Mouse (Mus musculus) neural tube, embryonic 12.5 days (tissue): ENCODE measurements around the gene Prl7a1. TPM values are rescaled to one million over a fixed set of nuclear protein-coding genes. Genes with fewer than 3 reads are reported as not detected.

Experiments used
- ATAC-seq: fragments of 200-750 bp; cut with Nextera tagmentation; 2 replicates; pipeline ENCODE4 v1.8.0; 2017; ENCODE audit warnings: low read depth, mild to moderate bottlenecking, moderate TSS enrichment, moderate library complexity; ENCODE audit not compliant: low FRiP score
- H3K27ac ChIP-seq: fragments of 300-500 bp; sonication (generic); 2 replicates; pipeline ENCODE4 v1.5.1; 2016
- H3K27me3 ChIP-seq: fragments of 300-500 bp; sonication (generic); replicated peaks from 2 replicates; pipeline ENCODE4 v1.6.1; 2016; ENCODE audit warnings: mild to moderate bottlenecking
- H3K36me3 ChIP-seq: fragments of 300-500 bp; sonication (generic); 2 replicates; pipeline ENCODE4 v1.6.1; 2016; ENCODE audit warnings: mild to moderate bottlenecking
- H3K4me1 ChIP-seq: fragments of 300-500 bp; sonication (generic); 2 replicates; pipeline ENCODE4 v1.6.1; 2016
- H3K4me2 ChIP-seq: fragments of 300-500 bp; sonication (generic); replicated peaks from 2 replicates; pipeline ENCODE4 v1.6.1; 2016; ENCODE audit warnings: mild to moderate bottlenecking
- H3K4me3 ChIP-seq: fragments of 300-500 bp; sonication (generic); 2 replicates; pipeline ENCODE4 v1.5.1; 2016
- H3K9ac ChIP-seq: fragments of 300-500 bp; sonication (generic); 2 replicates; pipeline ENCODE4 v1.6.1; 2016; ENCODE audit warnings: mild to moderate bottlenecking
- H3K9me3 ChIP-seq: fragments of 300-500 bp; sonication (generic); 2 replicates; pipeline ENCODE4 v1.6.1; 2016; ENCODE audit warnings: mild to moderate bottlenecking
- WGBS: fragments of 180-500 bp; shearing (Covaris S2); methylation state at CpG from one replicate; pipeline ENCODE4 v1.1.7; 2016; 5-methylcytosine and 5-hydroxymethylcytosine counted together
- polyA plus RNA-seq: library from polyadenylated mRNA; unstranded; fragments of >200 nt; fragmentation: Nextera tagmentation; extraction: Ambion mirVana; gene quantifications from 2 replicates; pipeline ENCODE4 v1.2.1, GENCODE M21; 2016

Prl7a1 gene
- not detected in 2 replicates for polyA plus RNA-seq

DNA sequence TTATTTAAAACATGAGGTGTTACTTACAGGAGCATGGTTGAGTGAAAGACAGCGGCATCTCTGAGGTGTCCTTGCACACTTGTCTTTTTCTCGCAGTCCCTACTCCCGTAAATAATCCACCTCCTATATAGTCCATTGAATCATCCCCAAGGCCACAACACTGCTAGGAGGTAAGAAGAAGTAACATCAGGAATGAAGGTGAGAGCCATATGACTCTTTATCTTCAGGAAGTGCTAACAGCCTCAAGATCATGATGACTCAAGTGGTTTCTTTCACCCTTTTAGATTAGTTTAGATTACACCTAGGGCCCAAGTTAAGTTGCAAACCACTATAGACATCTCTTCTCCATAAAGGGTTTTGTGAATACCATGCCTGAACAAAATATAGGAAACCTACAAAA is at the start of gene Prl7a1:
TSS of gene Prl7a1 (minus strand) at position 101 of the 400 bp plus-strand sequence.
- no peak for ATAC-seq
- no peak within 1 kb of the TSS for H3K4me3 ChIP-seq
- no peaks in the 10 kb centered on the region for H3K27me3 ChIP-seq

GRCm38 (mm10) chr13:27667936-27668335 is 25.6 kb upstream of the Prl7a1 start, which contains the start of gene Prl7a2:
Gene Prl7a2, minus strand, starts transcription at chr13:27668036.
- no peak for ATAC-seq
- WGBS, result 84% methylated on average over 4 of the region's 4 CpGs
- H3K9me3 ChIP-seq, result no peaks in the 10 kb centered on the region

More for the DNA sequence above, at the start of gene Prl7a1:
- H3K9me3 ChIP-seq, result no peaks in the 10 kb centered on the region
- WGBS, result 93% methylated on average over 3 of the region's 3 CpGs
- no peak within 1 kb of the TSS for H3K4me2 ChIP-seq
- H3K36me3 ChIP-seq, result no peaks in the 10 kb centered on the region
- H3K27ac ChIP-seq, result no peak within 1 kb of the TSS
- H3K4me1 ChIP-seq, result no peaks in the 10 kb centered on the region
- H3K9ac ChIP-seq, result no peak within 1 kb of the TSS

DNA sequence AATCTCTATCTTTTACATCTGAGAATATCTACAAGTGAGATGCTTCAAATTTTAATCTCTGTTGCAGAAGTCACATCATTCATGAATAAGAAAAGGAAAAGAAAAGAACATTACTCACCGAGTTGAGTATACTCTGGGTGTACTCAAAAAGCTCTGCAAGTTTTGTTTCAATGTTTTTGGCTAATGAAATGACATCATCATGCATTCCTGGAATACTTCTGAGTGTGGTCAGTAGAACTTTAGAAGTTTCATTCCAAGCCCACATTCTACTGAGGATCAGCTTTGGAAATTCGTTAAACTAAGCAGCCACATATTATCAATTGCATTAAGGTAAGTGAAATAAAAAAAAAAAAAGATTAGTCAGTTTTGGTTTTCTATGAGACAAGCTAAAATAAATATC is 18.5 kb upstream of the Prl7a1 start:
- Histone ChIP-seq H3K4me1 (no peaks in the 10 kb centered on the region), H3K27me3 (no peaks in the 10 kb centered on the region), H3K9ac (no peak overlapping the region), H3K36me3 (no peaks in the 10 kb centered on the region), H3K4me3 (no peak overlapping the region), H3K4me2 (no peak overlapping the region), H3K27ac (no peak overlapping the region), H3K9me3 (no peaks in the 10 kb centered on the region)
- 88% methylated on average over 2 of the region's 2 CpGs for WGBS
- ATAC-seq, result no peak

More at GRCm38 (mm10) chr13:27667936-27668335, 25.6 kb upstream of the Prl7a1 start, which contains the start of gene Prl7a2:
- Histone ChIP-seq H3K4me3 (no peak within 1 kb of the TSS), H3K4me2 (no peak within 1 kb of the TSS), H3K4me1 (no peaks in the 10 kb centered on the region), H3K27ac (no peak within 1 kb of the TSS), H3K27me3 (no peaks in the 10 kb centered on the region), H3K9ac (no peak within 1 kb of the TSS), H3K36me3 (no peaks in the 10 kb centered on the region)

- Histone ChIP-seq H3K27me3 (no peaks in the 10 kb centered on the region), H3K9me3 (no peaks in the 10 kb centered on the region), H3K27ac (no peak within 1 kb of the TSS), H3K4me3 (no peak within 1 kb of the TSS), H3K4me1 (no peaks in the 10 kb centered on the region), H3K36me3 (no peaks in the 10 kb centered on the region), H3K4me2 (no peak within 1 kb of the TSS), H3K9ac (no peak within 1 kb of the TSS)
- WGBS, result 81% methylated on average over 4 of the region's 4 CpGs
- no peak for ATAC-seq
Measured at GRCm38 (mm10) chr13:27610482-27610881, 31.8 kb downstream of the Prl7a1 start, which contains the start of gene Prl7b1. Gene Prl7b1, minus strand, starts transcription at chr13:27610582.

Other genes starting within 250 kb of the Prl7a1 start
- not detected in 2 replicates for gene Prl8a6, start 203.8 kb downstream of the Prl7a1 start, polyA plus RNA-seq
- not detected in 2 replicates for gene Prl8a8, start 129.3 kb downstream of the Prl7a1 start, polyA plus RNA-seq
- gene Prl8a9, start 77.9 kb downstream of the Prl7a1 start, polyA plus RNA-seq, result not detected in 2 replicates
- not detected in 2 replicates for gene Prl8a1, start 60.3 kb downstream of the Prl7a1 start, polyA plus RNA-seq
- gene Prl7b1, start 31.9 kb downstream of the Prl7a1 start, polyA plus RNA-seq, result not detected in 2 replicates
- not detected in 2 replicates for gene Prl7a2, start 25.5 kb upstream of the Prl7a1 start, polyA plus RNA-seq
- not detected in 2 replicates for gene Prl7d1, start 74.2 kb upstream of the Prl7a1 start, polyA plus RNA-seq
- not detected in 2 replicates for gene Prl7c1, start 138.3 kb upstream of the Prl7a1 start, polyA plus RNA-seq
- gene Prl2a1, start 159.2 kb upstream of the Prl7a1 start, polyA plus RNA-seq, result not detected in 2 replicates
- not detected in 2 replicates for gene Prl2c1, start 206.8 kb upstream of the Prl7a1 start, polyA plus RNA-seq